Mouse (Mus musculus): ENCODE results near the gene Btnl1.

Btnl1 gene

GRCm38 (mm10) chr17:34376847-34377246 is at the start of gene Btnl1:
TSS of gene Btnl1 (plus strand) at chr17:34377132.
- DNase-seq, result no peak

GRCm38 (mm10) chr17:34329807-34330206 is 47.1 kb upstream of the Btnl1 start:
- no peak for DNase-seq

- no peak for DNase-seq
Observed at GRCm38 (mm10) chr17:34331200-34331599, 45.7 kb upstream of the Btnl1 start.

DNA sequence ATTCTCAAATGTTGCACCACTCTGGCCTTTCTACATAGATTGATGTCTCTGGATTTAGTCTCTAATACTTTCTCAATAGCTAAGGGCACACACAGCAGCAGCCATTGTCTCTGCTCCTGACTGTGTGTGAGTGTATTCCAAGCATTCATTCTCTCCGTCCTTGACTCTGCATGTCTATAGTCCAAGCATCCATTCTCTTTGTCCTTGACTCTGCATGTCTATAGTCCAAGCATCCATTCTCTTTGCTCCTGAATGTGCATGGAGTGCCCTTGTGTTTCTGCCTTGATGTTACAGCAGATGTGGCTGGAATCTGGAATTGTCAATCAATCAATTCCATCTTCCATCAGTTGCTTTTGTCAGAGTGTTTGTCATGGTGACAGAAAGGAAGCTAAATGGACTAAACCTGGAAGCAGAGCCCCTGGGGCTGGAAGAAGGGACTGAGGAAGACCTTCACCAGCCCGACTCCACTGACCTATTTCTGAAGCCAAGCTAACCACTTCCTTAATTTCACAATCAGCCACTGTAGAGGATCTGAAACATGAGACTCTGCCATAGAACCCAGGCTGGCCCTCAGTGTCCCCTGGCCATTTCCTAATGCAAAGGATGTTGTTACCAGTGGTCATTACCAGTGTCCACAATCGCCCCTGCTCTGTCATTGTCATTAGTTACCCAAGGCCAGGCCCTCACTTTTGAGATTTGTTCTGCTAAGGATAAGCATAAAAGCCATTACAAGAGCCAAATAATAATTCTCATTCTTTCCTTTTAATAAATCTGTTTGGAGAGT is 36.1 kb upstream of the Btnl1 start:
- DNase-seq, result no peak

GRCm38 (mm10) chr17:34344882-34345281 is 32.0 kb upstream of the Btnl1 start:
- no peak for DNase-seq

- no peak for DNase-seq
Observed at GRCm38 (mm10) chr17:34345486-34345885, 31.4 kb upstream of the Btnl1 start.

DNA sequence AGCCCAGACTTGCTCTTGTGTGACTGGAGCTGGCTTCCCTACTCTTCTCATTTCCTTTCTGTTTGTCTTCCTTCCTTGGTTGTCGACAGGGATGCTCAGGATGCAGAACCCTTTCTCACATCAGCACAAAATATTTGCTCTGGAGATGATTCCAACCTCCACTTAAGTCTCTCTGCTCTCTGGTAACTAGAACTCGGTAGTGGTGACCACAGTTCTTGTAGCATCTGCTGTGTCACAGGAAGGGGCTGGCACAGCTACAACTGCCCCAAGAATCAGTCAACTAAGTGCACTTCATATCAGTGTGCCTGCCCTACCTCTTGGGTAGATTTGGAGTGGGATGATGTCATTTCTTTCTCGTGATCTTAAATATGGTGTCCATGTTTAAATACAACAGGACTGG is 30.9 kb upstream of the Btnl1 start:
- no peak for DNase-seq

DNA sequence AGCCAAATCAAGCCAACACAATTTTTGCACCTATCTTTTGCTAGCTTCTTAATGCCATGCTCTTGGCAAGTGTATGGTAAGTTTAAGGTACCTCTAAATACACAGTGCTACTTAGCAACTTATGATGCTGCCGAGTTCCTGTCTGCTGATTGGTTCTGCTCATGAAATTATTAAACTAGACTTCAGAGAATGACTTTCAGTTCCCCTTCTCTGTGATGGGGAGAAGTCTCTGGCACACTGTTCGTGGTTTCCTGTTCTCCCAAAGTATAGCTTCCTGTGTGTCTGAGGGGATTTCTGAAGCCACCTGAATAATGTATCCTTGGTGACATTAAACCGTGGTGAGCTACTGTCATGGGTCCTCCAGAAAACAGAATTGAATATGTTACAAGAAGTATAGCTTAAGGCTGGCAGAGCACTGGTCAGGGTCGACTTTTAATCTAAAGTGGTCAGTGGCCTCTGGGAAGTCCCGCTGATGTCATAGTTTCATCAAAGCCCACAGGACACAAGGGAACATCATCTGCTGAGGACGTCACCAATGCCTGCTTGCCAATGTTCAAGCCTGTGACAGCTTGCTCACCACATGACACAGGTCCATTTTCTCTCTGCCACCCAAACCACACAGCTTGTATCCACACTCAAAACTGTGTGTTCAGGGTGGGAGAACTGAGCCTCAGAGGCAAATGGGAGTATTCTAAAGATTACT is 29.2 kb upstream of the Btnl1 start:
- peak in 1 of 2 experiments; percentile 72 for DNase-seq

DNA sequence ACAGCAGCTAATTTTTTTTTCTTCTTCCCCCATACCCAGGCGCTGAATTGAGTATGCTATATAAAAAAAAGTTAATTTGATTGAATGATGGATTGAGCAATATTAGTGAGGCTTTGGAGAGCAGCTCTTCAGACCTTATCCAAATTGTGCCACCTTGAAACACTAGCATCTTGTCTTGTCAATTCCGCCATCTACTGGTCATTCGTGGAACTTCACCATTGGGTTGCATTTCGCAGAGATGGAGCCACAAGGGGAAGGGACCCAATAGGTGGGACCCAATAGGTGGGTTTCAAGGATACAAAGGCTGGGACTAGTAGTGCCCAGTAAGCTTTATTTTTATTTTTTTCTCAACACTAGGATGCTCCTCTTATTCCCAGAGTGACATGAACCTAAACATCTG is 27.5 kb upstream of the Btnl1 start:
- DNase-seq, result peak in 1 of 2 experiments; percentile 82

DNA sequence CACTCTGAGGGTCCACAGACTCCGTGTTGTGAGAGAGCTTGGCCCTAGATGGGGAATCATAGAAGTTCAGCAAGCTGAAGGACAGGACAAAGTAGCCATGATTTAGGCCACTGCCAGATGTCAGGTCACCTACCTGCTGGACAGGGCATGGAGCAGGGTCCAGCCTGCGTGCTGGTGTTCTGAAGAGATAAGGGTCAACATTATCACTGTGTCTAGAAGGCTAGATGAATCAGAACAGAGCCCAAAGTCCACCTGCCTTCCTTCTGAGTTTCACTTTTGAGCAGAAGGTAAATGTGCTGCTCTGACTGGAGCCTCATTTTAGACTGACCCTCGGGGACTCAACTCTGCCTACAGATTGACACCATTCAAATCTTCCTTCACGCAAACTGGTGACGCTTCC is 22.4 kb upstream of the Btnl1 start, which contains the start of gene Btnl2:
Gene Btnl2, plus strand, starts transcription at position 284 of the 400 bp plus-strand sequence.
- no peak for DNase-seq

DNA sequence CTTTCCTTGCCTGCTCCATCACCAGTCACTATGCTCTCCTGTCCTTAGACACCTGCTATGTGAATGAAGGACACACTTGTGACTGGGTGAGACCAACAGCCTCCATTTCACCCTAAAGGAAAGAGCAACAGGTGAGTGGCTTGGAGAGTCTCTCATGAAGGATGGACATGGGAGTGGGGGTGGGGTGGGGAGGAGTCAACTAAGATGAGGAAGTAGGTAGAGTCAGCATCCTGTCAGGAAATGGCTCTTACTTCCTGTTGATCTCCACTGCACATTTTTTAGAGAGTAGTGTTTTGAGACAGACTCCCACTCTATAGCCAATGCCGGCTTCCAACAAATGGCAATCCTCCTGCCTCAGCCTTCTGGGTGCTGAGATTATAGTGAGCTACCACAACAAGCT is 22.0 kb upstream of the Btnl1 start:
- peak in 1 of 2 experiments; percentile 19 for DNase-seq

DNA sequence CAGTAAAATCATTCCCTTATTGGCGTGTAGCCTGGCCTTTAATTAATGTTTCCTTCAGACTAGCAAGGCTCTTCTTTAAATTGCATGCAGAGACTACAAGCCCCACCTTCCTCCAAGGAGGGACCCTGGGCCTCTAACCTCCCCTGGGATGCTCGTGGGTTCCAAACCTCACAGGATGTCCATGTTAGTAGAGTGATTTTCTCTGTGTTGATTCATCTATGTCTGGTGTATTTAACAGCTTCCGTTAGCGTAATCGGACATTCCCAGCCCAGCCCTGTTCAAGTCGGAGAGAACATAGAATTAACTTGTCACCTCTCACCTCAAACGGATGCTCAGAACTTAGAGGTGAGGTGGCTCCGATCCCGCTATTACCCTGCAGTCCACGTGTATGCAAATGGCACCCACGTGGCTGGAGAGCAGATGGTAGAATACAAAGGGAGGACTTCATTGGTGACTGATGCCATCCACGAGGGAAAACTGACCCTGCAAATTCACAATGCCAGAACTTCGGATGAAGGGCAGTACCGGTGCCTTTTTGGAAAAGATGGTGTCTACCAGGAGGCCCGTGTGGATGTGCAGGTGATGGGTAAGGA is 13.9 kb upstream of the Btnl1 start:
- peak in 1 of 2 experiments; percentile 9 for DNase-seq

- DNase-seq, result peak in 1 of 2 experiments; percentile 10
Observed at GRCm38 (mm10) chr17:34363676-34364310, 13.1 kb upstream of the Btnl1 start.

GRCm38 (mm10) chr17:34365031-34365430 is 11.9 kb upstream of the Btnl1 start:
- DNase-seq, result no peak

DNA sequence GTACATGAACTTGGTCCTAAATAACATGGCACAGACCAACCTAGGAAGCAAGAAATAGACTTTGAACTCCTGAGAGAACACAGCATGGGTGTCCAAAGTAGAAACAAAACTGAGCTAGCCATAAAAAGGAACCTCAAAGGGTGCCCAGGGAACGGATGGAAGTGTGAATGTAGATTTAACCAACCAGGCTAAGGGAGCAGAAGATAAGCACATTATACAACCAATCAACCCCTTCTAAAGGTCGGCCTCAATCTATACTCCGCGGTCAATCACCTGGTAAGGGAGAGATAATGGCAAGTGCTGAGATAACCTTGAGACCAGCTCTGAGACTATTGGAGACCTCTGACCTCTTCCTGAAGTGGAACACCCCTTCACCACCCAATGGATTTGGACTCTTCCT is 6.4 kb upstream of the Btnl1 start:
- no peak for DNase-seq

DNA sequence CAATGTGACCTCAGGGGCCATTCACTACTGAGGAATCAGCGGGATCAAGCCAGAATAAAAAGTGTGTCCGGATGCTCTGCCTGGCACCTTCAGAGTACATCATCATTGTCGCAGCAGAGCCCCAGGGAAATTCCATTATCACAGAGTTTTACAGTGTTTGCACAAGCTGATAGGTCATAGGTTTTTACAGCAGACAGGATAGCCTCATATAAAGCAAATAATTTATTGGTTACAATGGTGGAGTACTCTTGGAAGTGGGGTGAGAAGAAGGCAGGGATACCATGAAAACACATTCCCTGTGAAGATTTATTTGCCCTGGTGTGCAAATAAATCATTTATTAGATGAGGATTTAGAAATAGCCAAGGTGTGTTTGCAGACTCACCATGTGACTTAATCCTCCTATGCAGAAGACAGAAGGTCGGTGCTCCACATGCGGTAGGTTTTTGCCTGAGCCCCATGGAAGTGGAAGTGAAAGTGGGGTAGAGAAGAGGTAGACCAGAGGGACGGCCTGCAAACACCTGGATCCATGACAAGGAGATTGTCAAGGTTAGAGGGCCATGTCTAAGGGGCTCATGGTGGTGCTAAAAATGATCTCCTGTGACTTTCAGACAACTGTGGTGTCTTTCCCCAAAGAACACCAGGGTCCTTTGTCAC is 3.8 kb upstream of the Btnl1 start:
- DNase-seq, result no peak

- no peak for DNase-seq
Observed at GRCm38 (mm10) chr17:34377450-34378209, 698 bp downstream of the Btnl1 start.

- DNase-seq, result no peak
Observed at GRCm38 (mm10) chr17:34378716-34379115, 1.8 kb downstream of the Btnl1 start.

- no peak for DNase-seq
Observed at GRCm38 (mm10) chr17:34379451-34379850, 2.5 kb downstream of the Btnl1 start.

- DNase-seq, result no peak
Observed at GRCm38 (mm10) chr17:34381876-34382275, 4.9 kb downstream of the Btnl1 start.

DNA sequence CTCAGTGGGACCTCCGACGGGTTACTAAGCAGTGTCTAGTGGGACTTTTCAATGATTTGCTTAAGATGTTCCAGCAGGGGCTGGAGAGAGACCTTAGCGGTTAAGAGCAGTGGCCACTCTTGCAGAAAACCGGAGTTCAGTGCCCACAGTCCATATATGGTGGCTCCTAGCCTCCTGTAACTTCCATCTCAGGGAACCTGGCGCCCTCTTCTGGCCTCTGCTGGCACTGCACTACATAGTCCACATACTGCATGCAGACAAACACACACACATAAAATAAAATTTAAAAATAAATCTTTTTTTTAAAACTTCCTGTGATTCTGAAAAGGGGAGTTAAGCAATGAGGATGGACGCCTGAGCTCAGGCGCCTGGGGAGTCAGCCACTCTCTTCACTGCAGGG is 6.3 kb downstream of the Btnl1 start:
- DNase-seq, result no peak

DNA sequence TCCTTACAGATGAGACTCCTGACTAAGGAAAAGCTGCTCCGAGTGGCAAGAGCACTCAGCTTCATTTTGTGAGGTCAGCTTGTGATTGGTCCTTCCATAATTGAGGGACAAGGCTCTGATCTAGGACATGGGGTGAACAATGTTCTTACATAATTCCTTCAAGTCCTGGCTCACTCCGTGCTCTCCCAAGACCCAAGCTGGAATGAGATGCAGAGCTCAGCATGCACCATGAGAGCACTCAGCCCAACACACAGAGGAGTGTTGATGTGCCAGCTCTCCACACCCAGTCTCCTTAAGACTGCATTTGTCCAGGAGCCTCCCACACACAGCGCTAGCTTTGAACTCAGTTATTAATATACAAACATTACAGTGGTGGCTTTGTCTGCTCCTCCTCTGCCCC is 7.8 kb downstream of the Btnl1 start:
- DNase-seq, result no peak

Measured in lung, postnatal 4 days (tissue).